Mouse (Mus musculus) CD4-positive, CD25-positive, alpha-beta regulatory T cell (primary cell): ENCODE measurements around the gene Btbd35f15. TPM values are rescaled to one million over a fixed set of nuclear protein-coding genes. Genes with fewer than 3 reads are reported as not detected.

ENCODE experiments used
- polyA plus RNA-seq: library from polyadenylated mRNA; unstranded; fragments of 100-300 nt; shearing (Covaris generic); gene quantifications from one replicate; pipeline ENCODE4 v1.2.1, GENCODE M21; 2017

Btbd35f15 gene
- polyA plus RNA-seq = not detected

DNA sequence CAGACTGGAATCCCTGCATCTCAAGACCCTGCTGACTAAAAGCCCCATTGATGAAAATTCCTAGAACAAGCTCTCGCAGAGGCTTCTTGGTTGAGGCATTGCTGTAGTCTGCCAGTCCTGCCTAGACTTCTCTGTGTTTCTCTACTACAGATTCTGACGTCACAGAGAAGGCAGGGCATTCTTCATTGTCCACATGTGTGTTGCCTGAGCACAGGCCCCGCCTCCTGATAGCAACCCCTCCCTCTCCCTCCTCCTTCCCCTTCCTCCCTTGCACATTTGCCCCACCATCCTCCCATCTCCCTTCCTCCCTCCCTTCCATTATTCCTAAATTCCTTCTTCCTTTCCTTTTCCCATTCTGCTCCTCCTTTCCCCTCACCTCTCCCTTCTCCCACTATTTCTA lies at the start of gene Btbd35f15:
Gene Btbd35f15 (minus strand): TSS at position 101 of the 400 bp plus-strand sequence.

Other genes starting within 250 kb of the Btbd35f15 start
- not detected for gene Btbd35f13, start 79.9 kb upstream of the Btbd35f15 start, polyA plus RNA-seq
- not detected for gene Btbd35f14, start 125.0 kb upstream of the Btbd35f15 start, polyA plus RNA-seq